Mouse (Mus musculus) embryo, embryonic 10.5 days (tissue): ENCODE results near the gene Tdg.
A peak's percentile ranks its signal among the peaks of the same experiment; 100 is the strongest.
"Not testable (repeated sequence)": the region's sequence is repeated elsewhere in the genome, so short reads cannot be mapped to it uniquely, and the experiment has no call there.

Experiments
- DNase-seq: peaks from one replicate; pipeline ENCODE4 v3.0.0-alpha.2; 2015; ENCODE audit warnings: low spot score

Tdg gene

DNA sequence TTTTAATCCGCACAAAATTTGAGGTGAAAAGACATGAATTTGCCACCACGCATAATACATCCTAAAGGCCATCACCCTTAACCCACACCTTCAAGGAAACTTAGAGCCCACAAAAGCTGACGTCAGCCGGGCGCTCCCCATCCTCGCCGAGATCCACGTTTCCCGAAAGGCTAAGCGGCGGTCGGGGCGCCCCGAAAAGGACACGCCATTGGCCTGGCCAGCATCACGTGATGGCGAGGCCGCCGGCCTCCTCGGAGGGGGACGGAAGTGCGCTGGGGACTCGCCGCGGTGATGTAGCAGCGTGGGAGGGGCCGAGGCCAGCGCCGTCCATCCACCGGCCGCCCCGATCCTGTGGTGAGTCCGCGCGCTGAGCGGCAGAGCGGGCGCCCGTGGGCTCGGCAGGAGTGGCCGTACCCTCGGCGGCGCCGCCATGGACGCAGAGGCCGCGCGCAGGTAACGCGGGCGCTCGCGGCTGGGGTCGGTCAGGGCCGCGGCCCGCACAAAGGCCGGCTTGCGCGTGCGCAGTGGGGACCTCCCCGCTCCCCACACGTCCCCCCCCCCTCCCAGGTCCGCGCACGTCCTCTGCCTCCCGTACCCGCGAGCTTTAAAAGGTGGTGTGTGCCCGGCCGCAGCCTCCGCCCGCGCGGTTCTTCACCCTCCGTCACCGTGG, at the start of gene Tdg:
Tdg (plus strand) TSS at position 243 of the 670 bp plus-strand sequence.
- peak; percentile 96 for DNase-seq

- not testable (repeated sequence) for DNase-seq
Measured at GRCm38 (mm10) chr10:82589673-82590072, 40.0 kb upstream of the Tdg start.

- DNase-seq = not testable (repeated sequence)
Measured at GRCm38 (mm10) chr10:82594421-82594820, 35.2 kb upstream of the Tdg start.

DNA sequence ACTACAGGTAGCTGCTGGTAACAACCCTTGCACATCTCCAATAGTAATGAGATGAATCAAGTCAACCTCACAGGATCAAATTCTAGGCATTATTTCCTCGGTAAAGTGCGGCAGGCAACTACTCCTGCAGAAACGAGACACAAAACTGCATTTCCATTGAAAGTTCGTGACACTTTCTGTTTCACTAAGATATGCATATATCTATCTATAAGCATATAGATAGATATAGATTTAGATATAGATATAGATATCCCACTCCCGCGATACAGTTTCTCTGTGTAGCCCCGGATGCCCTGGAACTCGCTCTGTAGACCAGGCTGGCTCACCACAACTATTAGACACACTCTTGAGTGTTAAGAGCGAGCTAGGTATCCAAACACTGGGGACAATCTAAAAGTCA, 7.4 kb upstream of the Tdg start:
- DNase-seq = peak; percentile 15

DNA sequence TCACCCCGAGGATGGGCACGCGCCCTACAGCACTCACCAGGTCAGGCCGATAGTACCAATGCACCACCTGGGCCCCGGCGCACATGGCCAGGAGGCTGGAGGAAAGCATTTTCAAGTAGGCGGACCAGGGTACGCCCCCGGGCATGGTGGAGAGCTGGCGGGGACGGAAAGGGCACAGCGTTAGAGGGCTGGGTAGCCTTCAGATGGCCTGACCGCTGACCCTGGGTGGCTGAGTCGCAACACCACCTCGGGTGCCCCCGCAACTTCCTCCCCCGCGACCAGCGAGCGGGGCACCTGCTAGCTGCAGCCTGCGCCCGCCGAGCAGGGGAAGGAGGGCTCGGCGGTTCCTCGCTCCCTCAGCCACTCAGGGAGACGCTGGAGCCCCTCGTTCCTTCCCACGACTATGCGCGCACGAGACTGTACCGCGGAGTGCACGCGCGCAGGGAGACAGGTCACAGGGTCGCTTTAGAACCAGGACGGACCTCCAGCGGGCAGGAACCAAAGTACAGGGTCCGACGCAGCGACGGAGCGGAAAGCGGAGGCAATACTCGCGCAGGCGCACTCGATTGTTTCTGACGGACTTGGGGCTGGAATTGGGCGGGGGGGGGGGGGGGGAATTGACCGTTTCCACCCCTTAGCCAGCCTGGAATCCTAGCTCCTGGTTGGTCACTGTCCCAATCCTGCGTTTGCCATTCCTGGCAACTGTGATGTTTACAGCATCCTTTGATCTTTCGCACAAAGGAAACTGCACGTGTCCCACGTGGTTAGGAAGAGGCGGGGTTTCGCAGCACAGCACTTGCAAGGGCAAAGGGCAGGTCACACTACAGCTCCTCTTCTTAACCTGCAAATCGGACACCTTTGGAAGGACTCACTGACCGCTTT, 6.7 kb upstream of the Tdg start, which contains the start of gene 1190007I07Rik:
1190007I07Rik (minus strand) TSS at position 558 of the 882 bp plus-strand sequence.
- DNase-seq = peak; percentile 93

GRCm38 (mm10) chr10:82623553-82623932, 6.1 kb upstream of the Tdg start:
- DNase-seq = not testable (repeated sequence)

DNA sequence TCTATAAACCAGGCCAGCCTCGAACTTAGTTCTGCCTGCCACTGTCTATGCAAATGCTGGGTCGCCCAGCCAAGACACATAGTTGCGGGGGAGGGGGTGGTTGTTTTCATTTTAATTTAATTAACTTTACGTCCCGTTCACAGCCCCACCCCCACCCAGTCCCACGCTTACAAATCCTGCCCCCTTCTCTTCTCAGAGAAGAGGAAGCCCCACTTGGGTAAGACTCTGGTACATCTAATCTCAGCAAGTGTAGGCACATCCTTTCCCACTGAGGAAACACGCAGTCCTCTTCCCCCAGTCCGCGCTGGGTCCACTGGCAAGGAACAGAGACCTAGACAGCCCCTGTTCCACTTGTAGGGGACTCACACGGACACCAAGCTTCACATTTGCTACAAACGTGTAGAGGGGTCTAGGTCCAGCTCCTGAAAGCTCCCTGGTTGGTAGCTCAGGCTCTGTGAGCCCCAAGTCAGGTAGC, 480 bp upstream of the Tdg start:
- DNase-seq = peak; percentile 58

GRCm38 (mm10) chr10:82630497-82630896, 869 bp downstream of the Tdg start:
- DNase-seq = no peak

GRCm38 (mm10) chr10:82631133-82631532, 1.5 kb downstream of the Tdg start:
- DNase-seq = no peak

GRCm38 (mm10) chr10:82632496-82633280, 3.1 kb downstream of the Tdg start:
- DNase-seq = no peak

- DNase-seq = no peak
Measured at GRCm38 (mm10) chr10:82634348-82634747, 4.7 kb downstream of the Tdg start.

- no peak for DNase-seq
Measured at GRCm38 (mm10) chr10:82636321-82636720, 6.7 kb downstream of the Tdg start.

- DNase-seq = no peak
Measured at GRCm38 (mm10) chr10:82639032-82639698, 9.5 kb downstream of the Tdg start.

GRCm38 (mm10) chr10:82641481-82641880, 11.9 kb downstream of the Tdg start:
- DNase-seq = no peak

GRCm38 (mm10) chr10:82646083-82646482, 16.5 kb downstream of the Tdg start:
- DNase-seq = no peak

DNA sequence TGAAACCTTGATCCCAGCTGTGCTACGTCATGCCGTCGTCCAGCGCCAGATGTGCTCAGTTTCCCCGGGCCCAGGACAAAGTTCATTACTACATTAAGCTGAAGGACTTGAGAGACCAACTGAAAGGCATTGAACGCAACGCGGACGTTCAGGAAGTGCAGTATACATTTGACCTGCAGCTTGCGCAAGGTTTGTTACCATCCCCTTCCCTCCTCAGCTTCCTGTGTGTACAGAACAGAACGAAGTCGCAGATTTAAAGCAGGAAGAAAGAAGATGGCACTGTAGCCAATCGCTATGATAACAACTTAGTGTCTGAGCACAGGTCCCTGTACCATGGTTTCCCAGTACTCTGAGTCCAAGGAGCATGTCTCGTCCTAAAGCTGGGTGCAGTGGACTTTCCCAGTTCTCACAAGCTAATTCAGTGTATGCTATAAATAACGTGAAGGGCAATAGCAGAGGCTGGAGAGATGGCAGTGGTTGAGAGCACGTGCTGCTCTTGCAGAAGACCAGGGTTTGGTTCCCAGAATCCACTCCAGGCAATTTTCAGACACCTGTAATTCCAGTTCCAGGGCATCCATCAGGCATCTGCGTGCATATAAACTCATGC, 17.7 kb downstream of the Tdg start:
- DNase-seq = no peak

DNA sequence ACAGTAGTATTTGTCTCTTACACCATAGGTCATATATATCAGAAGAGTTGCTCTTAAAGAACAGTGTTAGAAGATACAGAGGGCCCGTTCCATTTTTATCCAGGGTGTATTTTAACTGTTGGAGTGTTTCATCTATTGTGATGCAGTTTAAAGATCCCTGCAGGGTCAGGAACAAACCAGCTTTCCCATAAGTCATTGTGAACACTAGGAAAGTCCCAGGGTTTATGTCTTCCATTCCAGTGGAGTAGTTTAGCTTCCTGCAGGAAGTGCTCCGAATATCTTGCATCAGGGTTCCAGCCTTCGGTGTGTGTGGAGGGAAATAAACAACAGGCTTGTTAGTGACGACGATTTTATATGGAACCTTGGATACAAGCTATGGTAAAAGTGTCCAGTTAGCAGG, 21.6 kb downstream of the Tdg start:
- no peak for DNase-seq

- no peak for DNase-seq
Measured at GRCm38 (mm10) chr10:82652625-82653024, 23.0 kb downstream of the Tdg start.

- DNase-seq = no peak
Measured at GRCm38 (mm10) chr10:82654581-82654980, 25.0 kb downstream of the Tdg start.

GRCm38 (mm10) chr10:82661820-82662219, 32.2 kb downstream of the Tdg start:
- DNase-seq = no peak

- no peak for DNase-seq
Measured at GRCm38 (mm10) chr10:82662267-82662990, 32.8 kb downstream of the Tdg start.
